Mouse (Mus musculus) erythroblast, embryonic 14.5 days (primary cell): Measurements from ENCODE around the gene Gzmm.
A peak's percentile ranks its signal among the peaks of the same experiment; 100 is the strongest.

ENCODE experiments used
- GATA1 ChIP-seq: IDR thresholded peaks from 2 replicates; pipeline ENCODE4 v1.6.1; 2012; ENCODE audit warnings: low read length, inconsistent platforms, mixed read lengths
- TAL1 ChIP-seq: IDR thresholded peaks from 3 replicates; pipeline ENCODE4 v1.6.1; 2012; ENCODE audit warnings: low read length, inconsistent platforms, mixed read lengths

DNA sequence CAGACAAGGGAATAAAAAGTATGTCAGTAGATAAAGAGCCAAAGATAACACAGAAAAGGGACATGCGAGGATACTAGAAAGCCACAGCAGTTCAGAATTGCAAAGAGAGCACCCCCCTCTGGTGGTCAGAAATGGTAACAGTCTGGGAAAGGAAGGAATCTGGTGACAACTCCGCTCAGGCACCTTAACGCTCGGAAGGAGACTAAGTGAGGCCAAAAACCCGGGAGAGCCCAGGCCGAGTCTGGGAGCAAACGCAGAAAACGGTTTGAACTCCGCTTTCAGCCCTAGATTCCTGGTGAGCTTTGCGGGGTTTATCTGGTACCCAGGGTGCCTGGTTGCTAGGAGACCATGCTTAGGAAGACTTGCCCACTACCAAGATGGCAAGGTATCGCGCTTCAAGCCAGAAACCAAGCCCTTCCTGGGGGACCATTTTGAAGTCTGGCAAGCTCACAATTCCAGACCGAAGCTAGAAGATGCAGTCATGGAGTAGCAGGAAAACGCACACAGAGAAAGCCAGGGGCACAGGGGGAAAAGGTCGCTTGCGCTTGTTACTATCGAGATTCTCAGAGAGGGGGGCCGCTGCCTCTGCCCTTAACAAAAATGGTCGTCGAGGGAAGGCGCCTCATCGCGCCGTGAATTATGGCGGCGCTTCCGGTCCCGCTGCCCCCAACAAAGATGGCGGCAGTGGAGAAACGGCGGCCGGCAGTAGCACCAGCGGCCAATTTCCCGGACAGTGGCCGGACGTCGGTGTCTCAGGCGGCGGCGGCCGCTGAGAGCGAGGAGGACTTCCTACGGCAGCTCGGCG, 19.8 kb upstream of the Gzmm start, which contains the start of gene Tpgs1:
- TF ChIP-seq GATA1 (0 out of 2 replicates have a peak, but pooled peaks have one; percentile 15), TAL1 (no peak)
